Mouse (Mus musculus) bone marrow, adult 2 months (tissue): ENCODE measurements around the gene Nampt.

Source experiments
- CTCF ChIP-seq: fragments of 200-500 bp; IDR thresholded peaks from 2 replicates; pipeline ENCODE4 v1.5.1; 2011; ENCODE audit warnings: low read length, control low read depth; ENCODE audit not compliant: control insufficient read depth, insufficient read depth
- POLR2A ChIP-seq: fragments of 200-500 bp; IDR thresholded peaks from 2 replicates; pipeline ENCODE4 v1.6.1; 2011; ENCODE audit warnings: low read depth, mild to moderate bottlenecking, control low read depth, low read length, borderline replicate concordance; ENCODE audit not compliant: control insufficient read depth

DNA sequence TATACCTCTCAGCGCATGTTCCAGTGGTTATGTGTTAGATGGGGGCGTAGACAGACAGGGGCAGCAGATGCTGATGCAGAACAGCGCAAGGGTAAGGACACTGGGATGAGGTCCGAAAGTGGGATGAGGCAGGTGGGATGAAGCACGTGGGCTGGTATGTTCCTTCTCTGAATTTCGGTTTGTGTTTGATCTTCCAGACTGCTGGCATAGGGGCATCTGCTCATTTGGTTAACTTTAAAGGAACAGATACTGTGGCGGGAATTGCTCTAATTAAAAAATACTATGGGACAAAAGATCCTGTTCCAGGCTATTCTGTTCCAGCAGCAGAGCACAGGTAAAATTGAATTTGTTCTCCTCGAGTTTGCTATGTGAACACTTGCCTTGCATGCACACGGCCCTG, 19.6 kb downstream of the Nampt start:
- TF ChIP-seq CTCF = no peak
- TF ChIP-seq POLR2A = no peak
